Mouse (Mus musculus) kidney, postnatal 0 days (tissue): Measurements from ENCODE around the gene Dst. TPM values are rescaled to one million over a fixed set of nuclear protein-coding genes. Genes with fewer than 3 reads are reported as not detected.

Experiments used
- ATAC-seq: fragments of 200-750 bp; cut with Nextera tagmentation; replicated peaks from 2 replicates; pipeline ENCODE4 v1.8.0; 2017; ENCODE audit warnings: low read depth, moderate number of reproducible peaks, moderate TSS enrichment, moderate library complexity; ENCODE audit not compliant: low FRiP score
- DNase-seq: peaks from one replicate; pipeline ENCODE4 v3.0.0-alpha.2; 2016; ENCODE audit warnings: low spot score
- H3K27ac ChIP-seq: fragments of 300-500 bp; sonication (generic); 2 replicates; pipeline ENCODE4 v1.5.1; 2014; ENCODE audit warnings: mild to moderate bottlenecking
- H3K27me3 ChIP-seq: fragments of 300-500 bp; sonication (generic); 2 replicates; pipeline ENCODE4 v1.6.1; 2014; ENCODE audit warnings: low read length, mixed read lengths; ENCODE audit not compliant: insufficient read depth
- H3K36me3 ChIP-seq: fragments of 300-500 bp; sonication (generic); 2 replicates; pipeline ENCODE4 v1.6.1; 2014; ENCODE audit warnings: low read length, mixed read lengths; ENCODE audit not compliant: insufficient read depth
- H3K4me1 ChIP-seq: fragments of 300-500 bp; sonication (generic); replicated peaks from 2 replicates; pipeline ENCODE4 v1.6.1; 2014; ENCODE audit warnings: antibody characterized with exemption, low read length, mixed read lengths; ENCODE audit not compliant: insufficient read depth
- H3K4me2 ChIP-seq: fragments of 300-500 bp; sonication (generic); 2 replicates; pipeline ENCODE4 v1.6.1; 2014; ENCODE audit warnings: mild to moderate bottlenecking, low read length, moderate library complexity, mixed read lengths
- H3K4me3 ChIP-seq: fragments of 300-500 bp; sonication (generic); replicated peaks from 2 replicates; pipeline ENCODE4 v1.5.1; 2014; ENCODE audit warnings: low read depth, low read length
- H3K9ac ChIP-seq: fragments of 300-500 bp; sonication (generic); 2 replicates; pipeline ENCODE4 v1.6.1; 2014; ENCODE audit warnings: low read depth, low read length
- H3K9me3 ChIP-seq: fragments of 300-500 bp; sonication (generic); replicated peaks from 2 replicates; pipeline ENCODE4 v1.6.1; 2016; ENCODE audit warnings: low read length, inconsistent platforms, mixed read lengths
- CTCF ChIP-seq: IDR thresholded peaks from 2 replicates; pipeline ENCODE4 v1.5.1; 2016; ENCODE audit warnings: antibody characterized with exemption, low read depth, mild to moderate bottlenecking, moderate library complexity
- WGBS: fragments of 180-500 bp; shearing (Covaris S2); extraction: QIAGEN DNeasy Blood & Tissue Kit; methylation state at CpG from one replicate; pipeline ENCODE4 v1.1.7; 2014; 5-methylcytosine and 5-hydroxymethylcytosine counted together
- microRNA-seq: library from miRNA; unstranded; fragments of <30 nt; microRNA quantifications from one replicate; pipeline ENCODE4, GENCODE M21; 2016
- polyA plus RNA-seq: library from polyadenylated mRNA; unstranded; fragments of >200 nt; fragmentation: Nextera tagmentation; extraction: Ambion mirVana; gene quantifications from 2 replicates; pipeline ENCODE4 v1.2.1, GENCODE M21; 2015

Dst gene
- polyA plus RNA-seq, 1 experiment from 2014 or later: 22.4 TPM

DNA sequence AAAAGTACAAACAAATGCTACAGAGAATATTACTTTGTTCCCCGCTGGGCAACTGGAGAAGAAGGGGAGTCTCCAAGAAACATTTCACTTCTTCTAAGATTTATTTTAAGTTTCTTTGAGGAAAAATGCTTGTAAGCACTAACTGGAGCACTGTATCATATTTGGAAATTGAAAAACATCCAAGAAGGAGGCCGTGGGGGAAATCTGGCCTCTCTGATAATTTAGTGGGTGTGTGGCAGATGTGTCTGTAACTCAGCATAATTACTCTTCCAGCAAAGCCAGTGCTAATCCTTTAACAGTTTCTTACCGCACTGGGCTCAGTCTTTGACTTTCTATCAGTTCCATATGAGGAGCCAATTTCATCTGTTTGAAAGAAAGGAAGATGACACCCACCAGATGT, 423.7 kb downstream of the Dst start:
- no peaks in the 10 kb centered on the region for H3K36me3 ChIP-seq
- ATAC-seq (no peak), DNase-seq (peak; percentile 38)
- 61% methylated on average over 3 of the region's 3 CpGs for WGBS
- H3K4me1 ChIP-seq: no peaks in the 10 kb centered on the region
- no peak overlapping the region for H3K4me2 ChIP-seq
- no peak overlapping the region for H3K27ac ChIP-seq
- H3K9me3 ChIP-seq: no peaks in the 10 kb centered on the region
- no peak for TF ChIP-seq CTCF
- H3K4me3 ChIP-seq: no peak overlapping the region
- H3K27me3 ChIP-seq: no peaks in the 10 kb centered on the region
- no peak overlapping the region for H3K9ac ChIP-seq

Small RNA genes lying within 50 kb of the gene (microRNA-seq; reads per million reads assigned to microRNA genes)
- not detected for gene Mir6896

Other genes with a start within 250 kb of the Dst start
- 16.1 and 21.1 TPM in 2 replicates for gene Prim2, start 238.4 kb upstream of the Dst start, polyA plus RNA-seq
- gene Rab23, start 188.3 kb upstream of the Dst start, polyA plus RNA-seq: 17.9 and 18.4 TPM in 2 replicates
- gene Bag2, start 150.4 kb upstream of the Dst start, polyA plus RNA-seq: 76.9 and 81.0 TPM in 2 replicates
- gene Zfp451, start 93.6 kb upstream of the Dst start, polyA plus RNA-seq: 15.5 and 16.2 TPM in 2 replicates
- 0.32 and 0.33 TPM in 2 replicates for gene Bend6, start 409 bp upstream of the Dst start, polyA plus RNA-seq